Mouse (Mus musculus): ENCODE results near the gene Ube2c. TPM values are rescaled to one million over a fixed set of nuclear protein-coding genes. Genes with fewer than 3 reads are reported as not detected.

Ube2c gene
- 42.8 and 134 TPM in 2 replicates for polyA plus RNA-seq (2015; fragmentation: Nextera tagmentation; extraction: Ambion mirVana)

- peaks cover 10% of the 10 kb centered on the region for H3K4me1 ChIP-seq
- peak within 1 kb of the TSS; percentile 37 for H3K9ac ChIP-seq (replicated peaks)
- no peaks in the 10 kb centered on the region for H3K9me3 ChIP-seq (replicated peaks)
- H3K36me3 ChIP-seq = peaks cover 38% of the 10 kb centered on the region
- no peaks in the 10 kb centered on the region for H3K27me3 ChIP-seq (replicated peaks)
- peak; percentile 100 for ATAC-seq (ENCODE audit: low FRiP score)
- peak within 1 kb of the TSS; percentile 53 for H3K4me3 ChIP-seq (replicated peaks)
- H3K4me2 ChIP-seq = peak within 1 kb of the TSS; percentile 77
- peak within 1 kb of the TSS; percentile 56 for H3K27ac ChIP-seq (replicated peaks)
- WGBS = 2% methylated on average over 52 of the region's 53 CpGs
Observed at GRCm38 (mm10) chr2:164769258-164770037, at the start of gene Ube2c. Gene Ube2c, plus strand, starts transcription at chr2:164769898.

- Histone ChIP-seq H3K4me2 (no peak overlapping the region), H3K4me3 (replicated peaks) (no peak overlapping the region), H3K36me3 (no peaks in the 10 kb centered on the region), H3K4me1 (no peaks in the 10 kb centered on the region), H3K27ac (replicated peaks) (no peak overlapping the region), H3K9ac (replicated peaks) (no peak overlapping the region), H3K9me3 (replicated peaks) (no peaks in the 10 kb centered on the region), H3K27me3 (replicated peaks) (no peaks in the 10 kb centered on the region)
- no peak for ATAC-seq (ENCODE audit: low FRiP score)
- WGBS = 63% methylated on average over 4 of the region's 4 CpGs
Observed at GRCm38 (mm10) chr2:164723276-164723675, 46.4 kb upstream of the Ube2c start.

- no peaks in the 10 kb centered on the region for H3K9me3 ChIP-seq (replicated peaks)
- ATAC-seq (ENCODE audit: low FRiP score) = no peak
Observed at GRCm38 (mm10) chr2:164725895-164726619, 43.6 kb upstream of the Ube2c start.

GRCm38 (mm10) chr2:164731719-164732118 lies 38.0 kb upstream of the Ube2c start:
- no peak overlapping the region for H3K4me3 ChIP-seq (replicated peaks)
- no peaks in the 10 kb centered on the region for H3K9me3 ChIP-seq (replicated peaks)
- no peaks in the 10 kb centered on the region; the same call in 1 of the 2 replicates for H3K27me3 ChIP-seq (replicated peaks)
- WGBS = 76% methylated on average over 5 of the region's 5 CpGs
- no peak for ATAC-seq (ENCODE audit: low FRiP score)
- no peak overlapping the region for H3K27ac ChIP-seq (replicated peaks)
- H3K4me1 ChIP-seq = no peaks in the 10 kb centered on the region
- no peaks in the 10 kb centered on the region for H3K36me3 ChIP-seq
- no peak overlapping the region for H3K9ac ChIP-seq (replicated peaks)
- no peak overlapping the region for H3K4me2 ChIP-seq

More at GRCm38 (mm10) chr2:164725895-164726619, 43.6 kb upstream of the Ube2c start:
- Histone ChIP-seq H3K36me3 (no peaks in the 10 kb centered on the region), H3K4me3 (replicated peaks) (no peak overlapping the region), H3K4me2 (no peak overlapping the region), H3K4me1 (no peaks in the 10 kb centered on the region), H3K9ac (replicated peaks) (no peak overlapping the region), H3K27me3 (replicated peaks) (no peaks in the 10 kb centered on the region; the same call in 1 of the 2 replicates), H3K27ac (replicated peaks) (no peak overlapping the region)
- WGBS = 28% methylated on average over 6 of the region's 6 CpGs

GRCm38 (mm10) chr2:164733259-164733658 lies 36.4 kb upstream of the Ube2c start:
- H3K9ac ChIP-seq (replicated peaks) = no peak overlapping the region
- H3K27ac ChIP-seq (replicated peaks) = no peak overlapping the region
- H3K4me2 ChIP-seq = no peak overlapping the region
- no peaks in the 10 kb centered on the region for H3K4me1 ChIP-seq
- no peak overlapping the region for H3K4me3 ChIP-seq (replicated peaks)
- H3K27me3 ChIP-seq (replicated peaks) = no peaks in the 10 kb centered on the region; the same call in 1 of the 2 replicates
- 85% methylated on average over 2 of the region's 2 CpGs for WGBS
- ATAC-seq (ENCODE audit: low FRiP score) = no peak
- H3K36me3 ChIP-seq = no peaks in the 10 kb centered on the region
- no peaks in the 10 kb centered on the region for H3K9me3 ChIP-seq (replicated peaks)

GRCm38 (mm10) chr2:164734839-164735238 lies 34.9 kb upstream of the Ube2c start:
- no peak for ATAC-seq (ENCODE audit: low FRiP score)
- H3K36me3 ChIP-seq = no peaks in the 10 kb centered on the region
- no peak overlapping the region for H3K9ac ChIP-seq (replicated peaks)
- H3K4me2 ChIP-seq = no peak overlapping the region
- no peaks in the 10 kb centered on the region for H3K9me3 ChIP-seq (replicated peaks)
- no peak overlapping the region for H3K27ac ChIP-seq (replicated peaks)
- no peaks in the 10 kb centered on the region for H3K4me1 ChIP-seq
- H3K27me3 ChIP-seq (replicated peaks) = no peaks in the 10 kb centered on the region; the same call in 1 of the 2 replicates
- 89% methylated on average over 5 of the region's 5 CpGs for WGBS
- H3K4me3 ChIP-seq (replicated peaks) = no peak overlapping the region

GRCm38 (mm10) chr2:164735446-164735845 lies 34.3 kb upstream of the Ube2c start:
- Histone ChIP-seq H3K9me3 (replicated peaks) (no peaks in the 10 kb centered on the region), H3K9ac (replicated peaks) (no peak overlapping the region), H3K36me3 (no peaks in the 10 kb centered on the region), H3K27ac (replicated peaks) (no peak overlapping the region), H3K4me3 (replicated peaks) (no peak overlapping the region), H3K4me1 (no peaks in the 10 kb centered on the region), H3K27me3 (replicated peaks) (no peaks in the 10 kb centered on the region; the same call in 1 of the 2 replicates), H3K4me2 (no peak overlapping the region)
- ATAC-seq (ENCODE audit: low FRiP score) = no peak
- WGBS = 88% methylated on average over 5 of the region's 5 CpGs

- WGBS = 76% methylated on average over 3 of the region's 3 CpGs
Observed at GRCm38 (mm10) chr2:164737377-164738090, 32.2 kb upstream of the Ube2c start.

GRCm38 (mm10) chr2:164739876-164740275 lies 29.8 kb upstream of the Ube2c start:
- Histone ChIP-seq H3K4me2 (no peak overlapping the region), H3K36me3 (no peaks in the 10 kb centered on the region), H3K27me3 (replicated peaks) (no peaks in the 10 kb centered on the region), H3K4me1 (peaks cover 1% of the 10 kb centered on the region), H3K9me3 (replicated peaks) (no peaks in the 10 kb centered on the region), H3K4me3 (replicated peaks) (no peak overlapping the region), H3K9ac (replicated peaks) (no peak overlapping the region), H3K27ac (replicated peaks) (no peak overlapping the region)
- no peak for ATAC-seq (ENCODE audit: low FRiP score)
- 71% methylated on average over 7 of the region's 7 CpGs for WGBS

More at GRCm38 (mm10) chr2:164737377-164738090, 32.2 kb upstream of the Ube2c start:
- H3K36me3 ChIP-seq = no peaks in the 10 kb centered on the region
- H3K9ac ChIP-seq (replicated peaks) = no peak overlapping the region
- H3K27ac ChIP-seq (replicated peaks) = no peak overlapping the region
- H3K27me3 ChIP-seq (replicated peaks) = no peaks in the 10 kb centered on the region
- no peak overlapping the region for H3K4me2 ChIP-seq
- no peak for ATAC-seq (ENCODE audit: low FRiP score)
- H3K4me3 ChIP-seq (replicated peaks) = no peak overlapping the region
- H3K9me3 ChIP-seq (replicated peaks) = no peaks in the 10 kb centered on the region
- H3K4me1 ChIP-seq = no peaks in the 10 kb centered on the region

GRCm38 (mm10) chr2:164744987-164745386 lies 24.7 kb upstream of the Ube2c start:
- H3K27ac ChIP-seq (replicated peaks) = no peak overlapping the region
- no peak for ATAC-seq (ENCODE audit: low FRiP score)
- H3K27me3 ChIP-seq (replicated peaks) = no peaks in the 10 kb centered on the region
- peak overlapping the region; percentile 98 for H3K9ac ChIP-seq (replicated peaks)
- H3K36me3 ChIP-seq = peaks cover 14% of the 10 kb centered on the region
- peaks cover 38% of the 10 kb centered on the region for H3K4me1 ChIP-seq
- no peaks in the 10 kb centered on the region for H3K9me3 ChIP-seq (replicated peaks)
- 73% methylated on average over 13 of the region's 13 CpGs for WGBS
- H3K4me3 ChIP-seq (replicated peaks) = peak overlapping the region; percentile 96
- H3K4me2 ChIP-seq = peak overlapping the region; percentile 74

- no peaks in the 10 kb centered on the region for H3K27me3 ChIP-seq (replicated peaks)
- peak within 1 kb of the TSS; percentile 76 for H3K27ac ChIP-seq (replicated peaks)
- WGBS = under 1% methylated on average over 65 of the region's 70 CpGs
- peak within 1 kb of the TSS; percentile 74 for H3K4me2 ChIP-seq
- peaks cover 39% of the 10 kb centered on the region for H3K4me1 ChIP-seq
- peak within 1 kb of the TSS; percentile 96 for H3K4me3 ChIP-seq (replicated peaks)
- peak within 1 kb of the TSS; percentile 98 for H3K9ac ChIP-seq (replicated peaks)
- peaks cover 18% of the 10 kb centered on the region for H3K36me3 ChIP-seq
- H3K9me3 ChIP-seq (replicated peaks) = no peaks in the 10 kb centered on the region
- peak; percentile 95 for ATAC-seq (ENCODE audit: low FRiP score)
Observed at GRCm38 (mm10) chr2:164745843-164746479, 23.7 kb upstream of the Ube2c start, which contains the start of the genes Wfdc3 and Dnttip1. Gene Wfdc3, minus strand, starts transcription at chr2:164745931. Gene Dnttip1, plus strand, starts transcription at chr2:164745983.

All from neural tube, embryonic 15.5 days (tissue).